Mouse (Mus musculus) limb, embryonic 11.5 days (tissue): ENCODE measurements at regions not wholly inside any gene's neighbourhood (a gene's known extent, or its start where the extent isn't known, plus 50 kb on each side); places are given as distances from the start of the nearest gene placed in this dataset.

Experiments used
- ATAC-seq: fragments of 200-750 bp; cut with Nextera tagmentation; 2 replicates; pipeline ENCODE4 v1.8.0; 2017; ENCODE audit warnings: low read depth; ENCODE audit not compliant: insufficient number of reproducible peaks, low FRiP score, low TSS enrichment
- DNase-seq: peaks from one replicate; pipeline ENCODE4 v3.0.0-alpha.2; 2015; ENCODE audit warnings: low spot score
- H3K27ac ChIP-seq: fragments of 300-500 bp; sonication (generic); replicated peaks from 2 replicates; pipeline ENCODE4 v1.5.1; 2014; ENCODE audit warnings: low read depth, mild to moderate bottlenecking, low read length
- H3K27me3 ChIP-seq: fragments of 300-500 bp; sonication (generic); 2 replicates; pipeline ENCODE4 v1.6.1; 2014; ENCODE audit warnings: mild to moderate bottlenecking, low read length, mixed read lengths; ENCODE audit not compliant: control insufficient read depth, insufficient read depth
- H3K36me3 ChIP-seq: fragments of 300-500 bp; sonication (generic); 2 replicates; pipeline ENCODE4 v1.6.1; 2014; ENCODE audit warnings: mild to moderate bottlenecking, low read length, moderate library complexity, mixed read lengths; ENCODE audit not compliant: control insufficient read depth, insufficient read depth
- H3K4me1 ChIP-seq: fragments of 300-500 bp; sonication (generic); 2 replicates; pipeline ENCODE4 v1.6.1; 2014; ENCODE audit warnings: low read length, mixed read lengths; ENCODE audit not compliant: control insufficient read depth, insufficient read depth
- H3K4me2 ChIP-seq: fragments of 300-500 bp; sonication (generic); 2 replicates; pipeline ENCODE4 v1.6.1; 2014; ENCODE audit warnings: low read depth, mild to moderate bottlenecking, moderate library complexity; ENCODE audit not compliant: severe bottlenecking
- H3K4me3 ChIP-seq: fragments of 300-500 bp; sonication (generic); 2 replicates; pipeline ENCODE4 v1.5.1; 2014; ENCODE audit warnings: low read depth, low read length
- H3K9ac ChIP-seq: fragments of 300-500 bp; sonication (generic); 2 replicates; pipeline ENCODE4 v1.6.1; 2014; ENCODE audit warnings: mild to moderate bottlenecking, low read length
- H3K9me3 ChIP-seq: fragments of 300-500 bp; sonication (generic); 2 replicates; pipeline ENCODE4 v1.6.1; 2016; ENCODE audit warnings: low read length; ENCODE audit not compliant: control insufficient read depth
- WGBS: fragments of 180-500 bp; shearing (Covaris S2); extraction: QIAGEN DNeasy Blood & Tissue Kit; methylation state at CpG from one replicate; pipeline ENCODE4 v1.1.7; 2014; 5-methylcytosine and 5-hydroxymethylcytosine counted together

GRCm38 (mm10) chr2:133397566-133397965, 154.4 kb upstream of the Bmp2 start:
- DNase-seq (no peak), ATAC-seq (no peak)
- peaks cover 3% of the 10 kb centered on the region; the same call in 1 of the 2 replicates for H3K4me1 ChIP-seq
- H3K27me3 ChIP-seq = no peaks in the 10 kb centered on the region
- no peak overlapping the region for H3K4me3 ChIP-seq
- H3K36me3 ChIP-seq = no peaks in the 10 kb centered on the region
- no peaks in the 10 kb centered on the region for H3K9me3 ChIP-seq
- no peak overlapping the region for H3K4me2 ChIP-seq
- no peak overlapping the region for H3K27ac ChIP-seq
- WGBS = 12% methylated on average over 2 of the region's 2 CpGs
- no peak overlapping the region for H3K9ac ChIP-seq

- Histone ChIP-seq H3K4me2 (no peak overlapping the region), H3K9me3 (no peaks in the 10 kb centered on the region), H3K27me3 (no peaks in the 10 kb centered on the region), H3K9ac (no peak overlapping the region), H3K27ac (no peak overlapping the region), H3K36me3 (no peaks in the 10 kb centered on the region), H3K4me1 (peaks cover 3% of the 10 kb centered on the region; the same call in 1 of the 2 replicates), H3K4me3 (no peak overlapping the region)
- ATAC-seq (peak; percentile 74; the same call in 1 of the 2 replicates), DNase-seq (peak; percentile 53)
- WGBS = 25% methylated on average over 5 of the region's 5 CpGs
Observed at GRCm38 (mm10) chr2:133399059-133399690, 152.8 kb upstream of the Bmp2 start.

GRCm38 (mm10) chr2:133400963-133401362, 151.0 kb upstream of the Bmp2 start:
- Histone ChIP-seq H3K4me3 (no peak overlapping the region), H3K36me3 (no peaks in the 10 kb centered on the region), H3K9me3 (no peaks in the 10 kb centered on the region), H3K27ac (no peak overlapping the region), H3K27me3 (no peaks in the 10 kb centered on the region), H3K4me1 (peaks cover 3% of the 10 kb centered on the region; the same call in 1 of the 2 replicates), H3K9ac (no peak overlapping the region), H3K4me2 (no peak overlapping the region)
- 71% methylated on average over 3 of the region's 3 CpGs for WGBS
- DNase-seq (no peak), ATAC-seq (no peak)

GRCm38 (mm10) chr2:133416990-133417581, 134.9 kb upstream of the Bmp2 start:
- ATAC-seq = no peak
- Histone ChIP-seq H3K27ac (no peak overlapping the region), H3K9ac (no peak overlapping the region), H3K36me3 (no peaks in the 10 kb centered on the region), H3K4me3 (no peak overlapping the region), H3K4me1 (no peaks in the 10 kb centered on the region), H3K9me3 (no peaks in the 10 kb centered on the region), H3K27me3 (no peaks in the 10 kb centered on the region), H3K4me2 (no peak overlapping the region)
- 77% methylated on average over 8 of the region's 8 CpGs for WGBS
- no peak for DNase-seq

GRCm38 (mm10) chr2:133419686-133420303, 132.2 kb upstream of the Bmp2 start:
- DNase-seq (no peak), ATAC-seq (no peak)
- Histone ChIP-seq H3K4me3 (no peak overlapping the region), H3K36me3 (no peaks in the 10 kb centered on the region), H3K4me2 (no peak overlapping the region), H3K9ac (no peak overlapping the region), H3K4me1 (no peaks in the 10 kb centered on the region), H3K9me3 (no peaks in the 10 kb centered on the region), H3K27me3 (no peaks in the 10 kb centered on the region), H3K27ac (no peak overlapping the region)
- WGBS = 77% methylated on average over 6 of the region's 6 CpGs

- Histone ChIP-seq H3K4me3 (no peak overlapping the region), H3K27me3 (no peaks in the 10 kb centered on the region), H3K4me2 (no peak overlapping the region), H3K4me1 (no peaks in the 10 kb centered on the region), H3K9ac (no peak overlapping the region), H3K27ac (no peak overlapping the region), H3K36me3 (no peaks in the 10 kb centered on the region), H3K9me3 (no peaks in the 10 kb centered on the region)
- DNase-seq (no peak), ATAC-seq (no peak)
- 86% methylated on average over 5 of the region's 5 CpGs for WGBS
Observed at GRCm38 (mm10) chr2:133425538-133425937, 126.4 kb upstream of the Bmp2 start.

GRCm38 (mm10) chr2:133427039-133427438, 124.9 kb upstream of the Bmp2 start:
- DNase-seq = no peak
- no peaks in the 10 kb centered on the region for H3K27me3 ChIP-seq
- no peak for ATAC-seq
- no peaks in the 10 kb centered on the region for H3K4me1 ChIP-seq
- H3K4me2 ChIP-seq = no peak overlapping the region
- H3K9me3 ChIP-seq = no peaks in the 10 kb centered on the region
- H3K9ac ChIP-seq = no peak overlapping the region
- H3K27ac ChIP-seq = no peak overlapping the region
- WGBS = 74% methylated on average over 1 of the region's 1 CpGs
- H3K4me3 ChIP-seq = no peak overlapping the region
- H3K36me3 ChIP-seq = no peaks in the 10 kb centered on the region

- Histone ChIP-seq H3K4me1 (no peaks in the 10 kb centered on the region), H3K27me3 (no peaks in the 10 kb centered on the region), H3K9me3 (no peaks in the 10 kb centered on the region), H3K36me3 (no peaks in the 10 kb centered on the region), H3K4me2 (no peak overlapping the region), H3K4me3 (no peak overlapping the region), H3K9ac (no peak overlapping the region), H3K27ac (no peak overlapping the region)
- no peak for DNase-seq
- whole genome bisulfite sequencing = 44% methylated on average over 2 of the region's 2 CpGs
- ATAC-seq = no peak
Observed at GRCm38 (mm10) chr2:133429369-133430062, 122.4 kb upstream of the Bmp2 start.
